Mouse (Mus musculus): Measurements from ENCODE around the gene Naa50.

Naa50 gene

DNA sequence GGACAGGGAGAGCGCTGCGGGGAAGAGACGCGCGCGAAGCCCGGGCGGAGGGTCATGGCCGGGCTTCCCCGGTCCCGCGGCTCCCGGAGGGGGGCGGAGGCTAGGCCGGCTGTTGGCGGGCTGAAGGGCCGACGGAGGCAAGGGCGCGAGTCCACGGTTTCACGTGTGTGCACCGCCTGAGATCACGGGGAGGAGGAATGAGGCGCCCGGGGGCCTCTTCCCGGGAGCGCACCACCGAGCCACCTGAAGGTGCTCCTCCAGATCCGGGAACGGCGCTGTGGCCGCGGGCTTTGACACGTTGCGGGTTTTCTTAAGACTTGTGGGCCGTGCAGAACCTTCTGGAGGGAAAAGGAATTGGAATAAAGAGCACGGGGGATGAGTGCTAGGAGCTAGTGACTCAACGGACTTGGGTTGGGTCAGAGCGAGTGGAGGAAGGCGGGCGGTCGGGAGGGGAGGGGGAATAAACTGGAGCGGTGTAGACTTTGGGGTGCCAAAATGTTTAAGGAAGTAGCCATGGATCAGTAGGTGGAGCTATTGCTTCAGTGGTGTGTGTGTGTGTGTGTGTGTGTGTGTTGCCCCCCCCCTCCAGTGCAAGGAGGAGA lies 657 bp downstream of the Naa50 start:
- in situ Hi-C loops (cut with MboI, MseI): loop anchor here (10.0 kb wide), 1 partner anchor 205 kb away; the partner anchor contains the start of gene Spice1

DNA sequence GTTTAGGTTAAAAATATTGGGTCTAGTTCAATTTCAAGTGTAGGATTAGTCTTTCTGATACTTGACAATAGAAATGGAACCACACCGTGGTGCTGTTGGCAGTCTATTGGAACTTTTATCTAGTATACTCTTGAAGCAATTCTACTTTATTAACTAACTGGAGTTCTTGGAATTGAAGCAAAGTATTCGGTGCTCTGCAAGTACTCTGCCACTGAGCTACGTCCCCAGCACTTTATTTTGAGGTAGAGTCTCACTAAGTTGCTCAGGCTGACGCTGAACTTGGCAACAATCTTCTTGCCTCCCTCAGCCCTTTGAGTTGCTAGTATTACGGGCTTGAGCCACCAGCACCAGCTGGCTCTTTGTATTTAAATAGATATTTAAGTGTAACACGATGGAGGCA lies 1.9 kb downstream of the Naa50 start:
- in situ Hi-C loops (cut with MboI, MseI): loop anchor here (10.0 kb wide), 1 partner anchor 203 kb away; the partner anchor contains the start of gene Spice1

DNA sequence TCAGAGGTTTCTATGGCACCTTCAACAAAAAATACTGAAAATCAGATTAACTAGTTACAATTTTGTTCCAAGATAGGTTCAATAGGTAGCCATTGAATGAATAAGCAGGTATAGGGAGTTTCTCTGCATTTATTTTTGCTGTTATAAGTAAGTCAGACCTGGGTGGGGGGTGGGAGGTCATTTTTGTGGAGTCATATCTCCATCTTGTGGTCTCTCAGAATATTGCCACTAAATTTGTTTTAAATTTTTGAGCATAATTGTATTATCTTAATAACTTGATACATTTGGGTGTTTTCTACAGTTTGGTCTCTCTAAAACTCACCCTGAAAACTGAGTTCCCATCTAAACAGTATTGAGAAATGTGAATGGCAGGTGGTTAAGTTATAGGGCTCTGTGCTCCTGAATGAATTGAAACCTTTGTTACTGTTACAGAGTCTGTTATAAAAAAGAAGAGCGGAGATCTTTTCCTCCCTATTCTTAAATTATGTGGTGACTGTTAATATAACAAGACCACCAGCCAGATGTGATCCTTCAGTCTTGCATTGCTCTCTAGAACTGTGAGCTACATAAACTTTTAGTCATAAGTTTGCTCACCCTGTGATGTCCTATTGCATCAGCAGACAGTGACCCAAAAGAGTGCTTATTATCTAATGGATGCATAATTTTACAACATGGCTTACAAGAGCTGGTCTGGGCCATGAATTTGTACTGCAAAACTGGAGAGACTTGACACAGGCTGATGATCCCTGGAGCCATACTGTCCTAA lies 9.6 kb downstream of the Naa50 start:
- in situ Hi-C loops (cut with MboI, MseI): loop anchor here (10.0 kb wide), 1 partner anchor 196 kb away; the partner anchor contains the start of gene Spice1

DNA sequence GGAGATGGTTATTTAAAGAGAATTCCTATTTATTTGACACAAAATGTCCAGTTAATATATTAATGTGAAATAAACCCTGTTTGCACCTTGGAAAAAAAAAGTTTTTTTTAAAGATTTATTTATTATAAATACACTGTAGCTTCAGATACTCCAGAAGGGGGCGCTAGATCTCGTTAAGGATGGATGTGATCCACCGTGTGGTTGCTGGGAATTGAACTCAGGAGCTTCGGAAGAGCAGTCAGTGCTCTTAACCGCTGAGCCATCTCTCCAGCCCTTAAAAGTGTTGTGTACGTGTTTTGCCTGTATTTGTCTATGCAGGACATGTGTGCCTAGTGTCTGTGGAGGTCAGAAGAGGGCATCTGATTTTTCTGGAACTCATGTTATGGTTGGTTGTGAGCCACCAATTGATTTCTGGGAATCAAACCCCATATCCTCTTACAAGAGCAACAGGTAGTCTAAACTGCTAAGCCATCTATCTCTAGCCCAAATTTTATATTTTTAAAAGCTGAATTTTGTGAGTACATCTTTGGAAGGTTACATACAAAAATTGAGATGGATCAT lies 14.9 kb downstream of the Naa50 start:
- in situ Hi-C loops (cut with MboI, MseI): no loop called here

DNA sequence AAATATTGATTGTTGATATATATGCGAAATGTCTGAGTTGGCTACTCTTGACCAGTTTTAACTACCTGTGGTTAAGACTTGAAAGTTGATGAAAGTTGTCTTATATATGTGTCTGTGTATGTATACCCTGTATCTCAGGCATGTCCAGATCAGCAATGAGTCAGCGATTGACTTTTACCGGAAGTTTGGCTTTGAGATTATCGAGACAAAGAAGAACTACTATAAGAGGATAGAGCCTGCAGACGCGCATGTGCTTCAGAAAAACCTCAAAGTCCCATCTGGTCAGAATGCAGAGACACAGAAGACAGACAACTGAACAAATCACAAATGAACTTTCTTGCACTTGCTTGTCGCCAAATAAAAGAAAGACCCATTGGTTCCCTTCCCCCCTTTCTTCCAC lies 19.7 kb downstream of the Naa50 start:
- in situ Hi-C loops (cut with MboI, MseI): no loop called here

DNA sequence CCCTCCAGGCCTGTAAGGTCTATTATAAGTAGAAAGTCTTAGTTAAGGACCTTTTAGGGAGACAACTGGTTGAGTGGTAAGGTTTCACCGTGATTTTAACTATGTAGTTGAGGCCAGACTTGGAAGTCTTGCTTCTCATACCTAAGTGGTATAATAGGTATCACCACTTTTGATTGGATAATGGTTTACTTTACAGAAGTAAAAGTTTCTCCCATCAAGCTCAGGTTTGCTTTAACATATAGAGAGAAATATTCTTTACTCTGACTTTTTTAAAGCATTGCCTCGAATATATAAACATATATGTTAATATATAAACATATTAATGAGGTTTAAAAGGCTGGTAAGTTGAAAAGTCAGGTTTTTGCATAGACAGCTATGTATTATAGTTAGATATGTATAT lies 24.2 kb downstream of the Naa50 start:
- in situ Hi-C loops (cut with MboI, MseI): loop anchor here (10.0 kb wide), 1 partner anchor 219 kb away; no protein-coding TSS in a partner anchor

DNA sequence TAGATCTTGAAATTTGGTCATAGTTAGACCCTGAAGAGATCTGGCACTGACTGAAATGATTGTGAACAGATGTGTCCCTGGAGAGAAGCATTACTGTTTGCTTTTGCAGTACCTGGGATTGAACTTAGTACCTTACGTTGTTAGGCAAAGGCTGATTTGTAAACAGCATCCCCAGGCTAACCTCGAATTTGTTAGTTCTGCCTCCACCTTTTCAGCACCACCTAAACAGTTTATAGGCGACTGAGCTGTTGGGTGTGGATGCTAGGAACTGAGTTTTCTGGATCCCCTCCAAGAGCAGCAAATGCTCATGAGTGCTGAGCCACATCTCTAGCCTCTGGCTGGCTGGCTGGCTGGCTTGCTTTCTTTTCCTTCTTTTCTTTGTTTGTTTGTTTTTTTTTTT lies 25.6 kb downstream of the Naa50 start:
- in situ Hi-C loops (cut with MboI, MseI): loop anchor here (10.0 kb wide), 1 partner anchor 220 kb away; no protein-coding TSS in a partner anchor

DNA sequence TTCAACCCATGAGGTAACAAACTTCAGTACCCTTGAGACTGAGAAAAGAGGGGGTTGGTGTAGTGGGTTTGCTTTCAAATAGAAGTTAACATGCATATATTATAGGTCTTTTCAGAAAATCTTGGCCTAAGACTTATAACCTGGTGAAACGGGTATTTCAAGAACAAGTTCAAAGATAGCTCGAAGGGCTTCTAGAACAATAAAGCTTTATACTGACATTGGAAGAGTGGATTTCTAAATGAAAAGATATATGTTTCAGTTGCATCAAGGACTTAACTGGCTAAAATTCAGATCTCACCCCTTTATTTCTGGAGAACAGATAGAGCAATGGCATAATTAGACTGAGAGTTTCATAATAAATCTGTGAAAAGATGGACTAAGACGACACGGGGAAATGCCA lies 29.4 kb downstream of the Naa50 start:
- in situ Hi-C loops (cut with MboI, MseI): loop anchor here (10.0 kb wide), 1 partner anchor 224 kb away; no protein-coding TSS in a partner anchor

DNA sequence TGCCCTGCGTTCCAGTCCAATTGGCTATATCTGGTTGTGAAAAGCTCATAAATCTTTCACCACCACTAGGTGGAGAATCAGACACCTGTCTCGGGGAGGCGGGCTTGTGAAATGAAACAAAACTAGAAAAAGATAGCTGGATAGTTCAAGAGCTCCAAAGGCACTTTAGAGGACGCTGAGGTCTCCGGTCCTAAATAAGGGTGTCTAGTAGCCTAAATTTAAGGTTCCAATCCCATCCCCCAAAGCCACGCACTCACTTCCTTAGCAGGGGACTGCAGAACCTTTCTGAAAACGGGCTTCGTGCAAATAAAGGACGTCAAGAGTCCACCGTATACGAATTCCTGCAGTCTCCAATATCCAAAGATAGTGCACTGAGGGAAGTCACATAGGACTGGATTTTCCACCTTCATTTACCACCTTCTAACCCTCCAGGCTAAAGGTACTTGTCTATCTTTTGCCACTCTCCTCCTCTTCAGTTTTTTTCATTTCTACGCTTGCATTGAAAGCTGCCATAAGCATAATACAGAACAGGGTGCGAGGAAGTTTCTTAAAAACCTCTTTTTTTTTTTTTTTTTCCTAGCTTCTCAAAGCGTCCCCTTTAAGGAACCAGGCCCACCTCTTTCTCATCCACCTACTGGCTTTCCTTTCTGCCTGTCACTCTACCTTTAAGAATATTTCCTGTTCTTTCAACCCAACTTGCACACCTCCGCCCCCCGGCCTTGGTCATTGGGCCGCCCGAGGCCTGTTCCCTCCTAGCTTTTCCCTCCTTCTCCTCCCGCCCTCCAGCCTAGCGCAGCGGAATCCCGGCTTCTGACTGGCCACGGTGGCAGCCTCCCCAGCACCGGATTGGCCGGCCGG lies 32.9 kb downstream of the Naa50 start:
- in situ Hi-C loops (cut with MboI, MseI): no loop called here

DNA sequence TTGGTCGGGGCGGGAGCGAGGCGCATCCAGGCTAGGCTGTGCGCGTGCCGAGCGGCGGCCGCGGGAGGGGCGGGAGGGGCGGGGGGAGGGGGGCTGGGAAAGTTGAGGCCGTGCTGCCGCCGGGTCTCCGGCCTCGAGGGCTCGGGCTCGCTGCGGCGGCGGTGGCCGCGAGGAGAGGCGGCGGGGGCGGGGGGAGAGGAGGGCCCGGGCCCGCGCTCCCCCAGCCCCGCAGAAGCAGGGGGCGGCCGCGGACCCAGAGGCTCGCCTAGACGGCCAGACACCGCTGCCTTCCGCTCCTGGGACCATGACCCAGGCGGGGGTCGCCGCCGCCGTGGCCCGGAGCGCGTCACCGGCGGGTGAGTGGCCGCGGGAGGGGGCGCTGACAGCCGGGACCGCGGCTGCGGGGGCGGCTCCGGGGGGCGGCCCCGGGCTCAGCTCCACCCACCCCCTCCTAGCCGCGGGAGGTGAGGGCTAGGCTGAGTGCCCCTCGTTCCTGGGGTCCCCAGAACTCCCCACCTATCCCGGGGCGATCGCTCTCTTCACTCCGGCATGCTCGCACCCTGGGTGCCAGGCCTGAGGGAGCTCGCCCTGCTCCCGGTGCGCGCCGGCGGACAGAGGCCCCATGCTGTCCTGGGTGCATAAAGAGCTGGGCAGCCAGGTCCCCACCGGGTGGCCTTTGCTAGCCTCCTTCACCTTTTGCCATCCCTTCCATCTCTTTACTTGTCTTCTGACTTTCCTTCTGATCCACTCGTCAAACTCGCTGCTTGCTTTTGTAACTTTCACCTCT lies 33.7 kb downstream of the Naa50 start, which contains the start of gene Usf3:
Gene Usf3 (plus strand): TSS at position 92 of the 787 bp plus-strand sequence.
- in situ Hi-C loops (cut with MboI, MseI): no loop called here

DNA sequence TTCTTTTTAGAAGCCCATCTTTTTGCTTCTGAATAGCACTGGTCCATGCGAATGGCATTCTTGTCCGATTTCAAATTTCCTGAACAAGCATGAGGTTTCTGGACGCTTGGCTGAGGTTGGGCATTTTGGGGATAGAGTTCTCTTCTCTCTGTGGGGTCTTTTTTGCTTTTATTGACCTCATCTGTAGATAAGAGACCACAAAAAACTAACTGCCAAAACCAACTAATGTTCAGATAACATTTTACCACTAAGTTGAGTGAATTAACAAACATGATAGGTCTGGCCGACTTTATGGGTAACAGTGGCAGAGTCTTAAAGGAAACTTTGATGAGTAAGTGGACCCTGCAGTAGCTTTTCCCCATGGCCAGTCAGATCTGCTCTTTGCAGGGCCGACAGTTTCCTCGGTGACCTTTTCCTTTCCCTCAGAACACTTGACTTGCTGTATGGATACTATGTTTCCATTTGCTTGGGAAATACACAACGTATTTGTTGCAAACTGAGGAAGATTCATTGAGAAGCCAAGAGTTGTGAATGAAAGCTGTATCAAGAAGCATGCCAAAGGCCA lies 34.4 kb downstream of the Naa50 start:
- in situ Hi-C loops (cut with MboI, MseI): no loop called here

DNA sequence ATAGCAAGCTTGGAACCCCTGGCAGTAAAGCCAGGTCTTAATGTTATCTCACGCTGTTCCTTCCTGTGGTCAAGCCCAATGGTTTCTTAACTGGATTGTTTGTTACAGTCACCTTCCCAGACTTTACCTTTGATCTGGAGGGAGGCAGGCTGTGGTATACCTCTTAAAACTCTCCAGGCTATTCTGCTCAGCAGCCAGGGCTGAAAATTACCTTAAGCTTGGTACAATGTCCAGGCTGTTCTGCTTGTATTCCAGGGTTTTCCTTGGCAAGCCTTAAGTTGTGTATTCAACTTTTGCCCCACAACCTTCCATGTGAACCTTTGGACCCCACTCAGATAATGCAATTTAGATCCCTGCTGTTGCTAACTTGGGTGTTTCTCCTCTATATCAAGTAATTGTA lies 35.4 kb downstream of the Naa50 start:
- in situ Hi-C loops (cut with MboI, MseI): no loop called here

DNA sequence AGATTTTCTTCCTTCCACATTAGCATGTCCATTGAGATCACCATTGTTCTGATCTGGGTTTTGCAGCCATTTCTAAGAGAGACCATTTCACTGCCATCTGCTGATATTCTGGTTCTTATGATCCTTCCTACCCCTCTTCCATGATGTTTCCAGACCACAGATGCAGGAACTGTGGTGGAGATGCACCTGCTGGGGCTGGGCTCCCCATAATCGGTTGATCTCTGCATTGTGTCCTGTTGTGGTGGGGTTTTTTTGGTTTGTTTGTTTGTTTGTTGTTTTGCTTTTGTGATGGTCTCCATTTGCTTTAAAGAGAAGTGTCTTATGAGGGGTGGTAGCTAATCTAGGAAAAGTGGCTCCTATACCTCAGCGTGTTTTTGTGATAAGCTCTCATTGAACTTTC lies 36.9 kb downstream of the Naa50 start:
- in situ Hi-C loops (cut with MboI, MseI): no loop called here

DNA sequence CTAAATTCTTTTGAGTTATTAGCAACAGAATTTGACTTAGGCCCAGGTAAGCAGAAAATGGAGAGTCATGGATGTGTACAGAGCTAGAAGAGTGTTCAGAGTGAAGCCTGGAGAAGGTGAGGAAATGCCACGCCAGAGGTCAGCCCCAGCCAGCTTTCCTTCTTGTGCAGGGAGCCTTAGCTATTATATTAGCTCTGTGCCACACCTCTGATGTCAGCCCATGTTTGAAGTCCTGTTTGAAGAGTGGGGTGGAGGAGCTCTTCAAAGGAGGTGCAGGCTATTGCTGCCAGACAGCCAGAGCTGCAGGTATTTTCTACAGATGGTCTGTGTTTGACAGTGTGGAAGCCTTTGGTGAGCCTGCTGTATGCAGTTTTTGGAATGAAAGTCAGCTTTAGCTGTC lies 38.9 kb downstream of the Naa50 start:
- in situ Hi-C loops (cut with MboI, MseI): no loop called here

DNA sequence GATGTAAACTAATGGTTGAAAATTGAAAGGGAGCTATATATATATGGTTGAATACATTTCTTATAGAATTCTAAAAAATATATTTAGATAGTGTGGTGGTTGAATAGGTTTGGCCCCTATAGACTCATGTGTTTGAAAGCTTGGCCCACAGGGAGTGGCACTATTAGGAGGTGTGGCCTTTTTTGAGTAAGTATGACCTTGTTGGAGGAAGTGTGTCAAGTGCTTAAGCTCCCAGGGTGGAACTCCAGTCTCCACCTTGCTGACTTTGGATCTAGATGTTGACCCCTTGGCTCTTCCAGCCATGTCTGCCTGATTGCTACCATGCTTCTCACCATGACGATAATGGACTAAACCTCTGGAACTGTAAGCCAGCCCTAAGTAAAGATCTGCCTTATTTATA lies 43.0 kb downstream of the Naa50 start:
- in situ Hi-C loops (cut with MboI, MseI): no loop called here

DNA sequence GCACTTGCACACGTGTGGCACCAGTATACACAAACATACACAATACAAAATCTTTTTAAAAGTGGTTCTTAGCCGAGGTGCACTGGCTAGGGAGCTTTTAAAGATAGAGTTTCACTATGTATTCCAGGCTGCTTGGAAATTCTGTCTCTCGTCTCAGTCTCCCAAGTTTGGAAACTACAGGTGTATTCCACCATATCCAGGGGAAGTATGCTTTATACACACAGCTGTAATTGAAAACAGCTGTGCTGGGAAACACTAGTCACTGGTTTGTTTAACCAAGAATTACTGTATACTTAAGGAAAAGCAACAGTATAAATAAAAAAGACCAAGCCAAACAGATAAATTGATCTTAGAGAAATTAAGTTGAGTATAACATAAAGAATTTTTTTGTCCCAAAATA lies 45.1 kb downstream of the Naa50 start:
- in situ Hi-C loops (cut with MboI, MseI): no loop called here

DNA sequence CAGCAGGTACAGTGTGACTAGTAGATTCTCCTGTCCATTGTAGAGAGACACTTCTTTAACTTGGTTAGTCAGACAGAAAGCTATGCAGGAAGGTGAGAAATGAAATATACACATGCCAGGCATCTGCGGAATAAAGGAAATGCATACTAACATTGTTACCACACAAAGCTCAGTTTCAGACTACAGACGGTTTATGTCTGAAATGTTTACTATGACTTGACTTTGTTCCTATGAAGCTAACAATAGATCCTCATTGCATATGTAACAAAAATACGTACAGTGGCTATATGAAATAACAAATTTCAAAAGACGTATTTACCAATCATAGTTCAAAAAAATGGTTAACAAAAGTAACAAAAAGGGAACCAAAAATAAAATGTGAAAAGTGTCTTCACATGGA lies 47.5 kb downstream of the Naa50 start:
- in situ Hi-C loops (cut with MboI, MseI): no loop called here

DNA sequence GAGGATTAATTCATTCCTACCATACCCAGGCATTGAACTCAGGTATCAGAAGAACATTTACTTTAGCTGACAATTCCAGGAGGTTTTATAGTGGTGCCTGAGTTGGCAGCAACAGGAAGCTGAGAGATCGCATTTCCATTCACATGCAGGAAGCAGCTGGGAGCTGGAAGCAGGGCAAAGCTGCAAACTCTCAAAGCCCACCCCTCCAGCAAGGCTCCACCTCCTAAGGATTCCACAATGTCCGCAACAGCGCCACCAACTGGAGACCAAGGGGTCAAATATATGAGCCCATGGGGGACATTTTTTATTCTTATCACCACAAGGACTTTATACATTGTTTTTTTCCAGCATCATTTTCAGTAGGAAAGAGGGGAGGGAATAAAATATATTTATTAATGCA lies 49.1 kb downstream of the Naa50 start:
- in situ Hi-C loops (cut with MboI, MseI): no loop called here

DNA sequence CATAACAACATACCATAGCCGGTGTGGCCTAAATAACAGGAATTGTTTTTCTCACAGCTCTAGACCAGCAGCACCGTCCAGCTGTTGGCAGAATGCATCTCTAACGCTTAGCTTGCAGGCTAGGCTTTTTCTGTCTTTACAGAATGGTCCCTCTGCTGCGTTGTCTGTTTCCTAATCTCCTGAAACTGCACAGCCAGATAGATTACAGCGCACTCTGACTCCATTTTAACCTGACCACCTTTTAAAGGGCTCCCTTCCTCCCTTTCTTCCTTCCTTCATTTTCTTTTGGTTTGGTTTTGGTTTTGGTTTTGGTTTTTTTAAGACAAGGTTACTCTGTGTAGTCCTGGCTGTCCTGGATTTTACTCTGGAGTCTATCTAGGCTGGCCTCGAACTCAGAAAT lies 50.4 kb downstream of the Naa50 start:
- in situ Hi-C loops (cut with MboI, MseI): no loop called here

DNA sequence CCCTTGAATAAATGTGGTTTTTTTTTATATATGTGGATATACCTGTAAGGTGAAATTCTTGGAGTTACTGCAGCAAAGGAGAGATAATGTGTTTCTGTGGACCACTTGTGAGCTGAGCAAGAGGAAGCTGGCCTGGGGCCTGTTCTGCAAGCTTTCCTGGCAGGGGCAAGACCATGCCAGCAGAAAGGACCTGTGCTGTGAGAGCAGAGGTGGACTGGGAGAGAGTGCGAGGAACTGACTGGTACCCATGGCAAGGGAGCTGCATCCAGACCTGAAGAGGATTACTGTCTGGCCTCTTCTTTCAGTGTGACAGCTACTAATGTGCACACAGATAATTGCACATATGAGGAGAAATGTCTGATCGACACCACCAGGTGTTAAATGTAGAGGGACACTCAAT lies 51.3 kb downstream of the Naa50 start:
- in situ Hi-C loops (cut with MboI, MseI): no loop called here
